Mouse (Mus musculus) ES-E14 (cell line): ENCODE results near the gene Prss47.

Experiments used
- CHD2 ChIP-seq: IDR thresholded peaks from 2 replicates; pipeline ENCODE4 v1.6.1; 2014; ENCODE audit warnings: mild to moderate bottlenecking, low read depth, low read length, inconsistent platforms
- ZNF384 ChIP-seq: IDR thresholded peaks from 2 replicates; pipeline ENCODE4 v1.6.1; 2012; ENCODE audit warnings: low read depth, low read length, inconsistent platforms

- TF ChIP-seq CHD2 = no peak
- no peak for TF ChIP-seq ZNF384
Observed at GRCm38 (mm10) chr13:65095923-65096322, 43.4 kb upstream of the Prss47 start.
